Mouse (Mus musculus) heart, adult 2 months (tissue): ENCODE data around the gene Anxa9. TPM values are rescaled to one million over a fixed set of nuclear protein-coding genes. Genes with fewer than 3 reads are reported as not detected.

Experiments
- DNase-seq, 2 experiments: peaks; one replicate each; pipeline ENCODE4 v3.0.0; 2021
- H3K27ac ChIP-seq: fragments of 200-600 bp; 2 replicates; pipeline ENCODE4 v1.8.1; 2022
- H3K27me3 ChIP-seq: fragments of 200-500 bp; 2 replicates; pipeline ENCODE4 v1.6.1; 2012; ENCODE audit warnings: mild to moderate bottlenecking, low read length, inconsistent platforms, mixed read lengths; ENCODE audit not compliant: control insufficient read depth, insufficient read depth
- H3K36me3 ChIP-seq: fragments of 200-500 bp; 2 replicates; pipeline ENCODE4 v1.6.1; 2012; ENCODE audit warnings: low read length, inconsistent platforms; ENCODE audit not compliant: control insufficient read depth, insufficient read depth
- H3K4me1 ChIP-seq: fragments of 200-500 bp; 2 replicates; pipeline ENCODE4 v1.6.1; 2011; ENCODE audit warnings: low read length; ENCODE audit not compliant: control insufficient read depth, insufficient read depth
- H3K4me3 ChIP-seq: fragments of 200-600 bp; 2 replicates; pipeline ENCODE4 v1.8.1; 2022
- H3K79me2 ChIP-seq: fragments of 200-500 bp; replicated peaks from 2 replicates; pipeline ENCODE4 v1.6.1; 2012; ENCODE audit warnings: mild to moderate bottlenecking, inconsistent platforms, low read length, moderate library complexity, mixed read lengths; ENCODE audit not compliant: control insufficient read depth, insufficient read depth
- H3K9ac ChIP-seq: fragments of 200-500 bp; 2 replicates; pipeline ENCODE4 v1.6.1; 2012; ENCODE audit warnings: low read depth, mild to moderate bottlenecking, control low read depth, inconsistent platforms, low read length, mixed read lengths
- CTCF ChIP-seq: fragments of 200-600 bp; IDR thresholded peaks from 2 replicates; pipeline ENCODE4 v1.8.1; 2022; ENCODE audit warnings: antibody characterized with exemption, mild to moderate bottlenecking, moderate library complexity
- EP300 ChIP-seq: fragments of 200-500 bp; IDR thresholded peaks from 2 replicates; pipeline ENCODE4 v1.6.1; 2011; ENCODE audit warnings: low read depth, low read length, control low read depth; ENCODE audit not compliant: insufficient read depth
- POLR2A ChIP-seq: fragments of 200-500 bp; IDR thresholded peaks from 2 replicates; pipeline ENCODE4 v1.6.1; 2011; ENCODE audit warnings: mild to moderate bottlenecking, low read depth, low read length, control low read depth; ENCODE audit not compliant: insufficient read depth
- WGBS: fragments of 180-500 bp; shearing (Covaris S2); methylation state at CpG from one replicate; pipeline ENCODE4 v1.1.7; 2018; 5-methylcytosine and 5-hydroxymethylcytosine counted together
- intact Hi-C: fragments of 180-260 bp; cut with DNase I; formaldehyde crosslinking; loops from one replicate; pipeline ENCODE4 v1.15.1; 2025
- polyA plus RNA-seq: library from polyadenylated mRNA; depleted of rRNA; stranded (reverse); fragments of >200 nt; gene quantifications from 2 replicates; pipeline ENCODE4 v1.2.3, GENCODE M21; 2012
- total RNA-seq, 2 experiments: library from RNA; stranded (reverse); gene quantifications; 2 replicates each; pipeline ENCODE4 v1.2.3; 2021

Gene Anxa9
- total and polyA plus RNA-seq, 3 experiments: 0.59 to 1.1 (median 0.68) TPM

GRCm38 (mm10) chr3:95264724-95265123 lies 42.3 kb downstream of the Anxa9 start:
- intact Hi-C loops: loop anchor here (5.0 kb wide), 1 partner anchor 72 kb away; no protein-coding TSS in a partner anchor
- no peaks in the 10 kb centered on the region for H3K79me2 ChIP-seq
- no peaks in the 10 kb centered on the region for H3K27me3 ChIP-seq
- no peaks in the 10 kb centered on the region for H3K36me3 ChIP-seq
- no peak overlapping the region for H3K9ac ChIP-seq
- H3K4me3 ChIP-seq: no peak overlapping the region
- 88% methylated on average over 1 of the region's 1 CpGs for WGBS
- no peak for TF ChIP-seq EP300
- no peak for DNase-seq
- no peak overlapping the region for H3K27ac ChIP-seq
- H3K4me1 ChIP-seq: no peaks in the 10 kb centered on the region

GRCm38 (mm10) chr3:95263089-95263739 lies 43.8 kb downstream of the Anxa9 start:
- no peak overlapping the region for H3K9ac ChIP-seq
- no peaks in the 10 kb centered on the region for H3K36me3 ChIP-seq
- peak; percentile 72 to 76 for DNase-seq
- H3K4me3 ChIP-seq: no peak overlapping the region
- no peaks in the 10 kb centered on the region for H3K27me3 ChIP-seq
- no peak overlapping the region for H3K27ac ChIP-seq
- H3K79me2 ChIP-seq: no peaks in the 10 kb centered on the region
- no peak for TF ChIP-seq POLR2A
- TF ChIP-seq CTCF: peak; percentile 84
- peak; percentile 30; the same call in 1 of the 2 replicates for TF ChIP-seq EP300
- 43% methylated on average over 11 of the region's 11 CpGs for WGBS
- H3K4me1 ChIP-seq: no peaks in the 10 kb centered on the region
- intact Hi-C loops: loop anchor here (1.0 to 5.0 kb wide), 3 partner anchors 46 to 121 kb away; partner anchors contain the start of genes Gabpb2 and Tnfaip8l2

- Histone ChIP-seq H3K4me1 (no peaks in the 10 kb centered on the region), H3K27ac (no peak overlapping the region), H3K27me3 (no peaks in the 10 kb centered on the region), H3K79me2 (no peaks in the 10 kb centered on the region), H3K4me3 (no peak overlapping the region), H3K36me3 (no peaks in the 10 kb centered on the region), H3K9ac (no peak overlapping the region)
- no peak for DNase-seq
- TF ChIP-seq CTCF (no peak), POLR2A (no peak), EP300 (no peak)
- intact Hi-C loops: loop anchor here (2.0 to 5.0 kb wide), 2 partner anchors 45 to 70 kb away; partner anchors contain the start of gene Gabpb2
- WGBS: 78% methylated on average over 4 of the region's 4 CpGs
Measured at GRCm38 (mm10) chr3:95261975-95262374, 45.0 kb downstream of the Anxa9 start.

GRCm38 (mm10) chr3:95256931-95257330 lies 50.0 kb downstream of the Anxa9 start:
- no peak for DNase-seq
- Histone ChIP-seq H3K27me3 (no peaks in the 10 kb centered on the region), H3K79me2 (no peaks in the 10 kb centered on the region), H3K27ac (no peak overlapping the region), H3K4me3 (no peak overlapping the region), H3K9ac (no peak overlapping the region), H3K36me3 (no peaks in the 10 kb centered on the region), H3K4me1 (no peaks in the 10 kb centered on the region)
- no peak for TF ChIP-seq CTCF
- no peak for TF ChIP-seq POLR2A
- no peak for TF ChIP-seq EP300
- intact Hi-C loops: no loop called here
- 86% methylated on average over 5 of the region's 5 CpGs for WGBS

GRCm38 (mm10) chr3:95250783-95251424 lies 56.1 kb downstream of the Anxa9 start, which contains the start of gene Bnipl:
Bnipl (minus strand) TSS chr3:95251193.
- H3K9ac ChIP-seq: no peak within 1 kb of the TSS
- no peaks in the 10 kb centered on the region for H3K27me3 ChIP-seq
- TF ChIP-seq EP300 (no peak), POLR2A (no peak), CTCF (no peak)
- no peaks in the 10 kb centered on the region for H3K4me1 ChIP-seq
- H3K36me3 ChIP-seq: no peaks in the 10 kb centered on the region
- DNase-seq: no peak
- no peak within 1 kb of the TSS for H3K4me3 ChIP-seq
- intact Hi-C loops: no loop called here
- no peak within 1 kb of the TSS for H3K27ac ChIP-seq
- 60% methylated on average over 7 of the region's 7 CpGs for WGBS
- H3K79me2 ChIP-seq: no peaks in the 10 kb centered on the region

GRCm38 (mm10) chr3:95250361-95250760 lies 56.6 kb downstream of the Anxa9 start:
- Histone ChIP-seq H3K36me3 (no peaks in the 10 kb centered on the region), H3K9ac (no peak overlapping the region), H3K27ac (no peak overlapping the region), H3K79me2 (no peaks in the 10 kb centered on the region), H3K4me1 (no peaks in the 10 kb centered on the region), H3K4me3 (no peak overlapping the region), H3K27me3 (no peaks in the 10 kb centered on the region)
- intact Hi-C loops: no loop called here
- DNase-seq: no peak
- no peak for TF ChIP-seq CTCF
- TF ChIP-seq POLR2A: no peak
- no peak for TF ChIP-seq EP300
- 86% methylated on average over 5 of the region's 5 CpGs for WGBS
